In the genomic region with DNA sequence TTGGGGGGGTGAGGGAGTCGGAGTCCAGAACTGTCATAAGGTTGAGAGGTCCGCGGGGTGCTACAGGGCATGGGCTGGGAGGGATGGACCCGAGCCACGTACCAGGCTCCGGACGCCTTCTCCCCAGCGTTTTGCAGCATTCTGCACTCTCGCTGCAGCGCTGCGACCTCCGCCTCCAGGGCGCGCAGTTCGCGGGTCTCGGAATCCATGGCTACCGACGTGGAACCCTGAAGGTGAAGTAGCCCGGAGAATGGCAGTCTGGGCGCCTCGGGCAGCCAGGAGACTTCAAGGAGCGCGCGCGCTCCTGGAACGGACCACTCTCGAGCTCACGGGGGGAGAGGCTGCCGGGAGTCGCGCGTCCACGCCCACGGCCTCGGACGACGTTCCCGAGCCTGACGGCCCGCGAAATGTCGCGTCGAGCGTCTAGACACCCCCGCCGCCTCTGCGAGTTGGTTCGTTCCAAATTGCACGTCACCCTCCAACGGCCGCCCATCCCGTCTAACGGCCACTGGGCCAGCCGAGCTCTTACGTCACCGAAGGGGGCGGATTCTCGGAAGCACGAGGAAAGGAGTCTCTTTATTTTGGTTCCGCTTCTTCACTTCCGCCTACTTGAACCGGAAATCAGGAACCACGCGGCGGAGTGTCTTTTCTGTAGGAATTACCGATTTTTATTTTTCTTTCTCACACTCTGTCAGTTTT, we compare ENCODE assay signal across 8 mouse cellular contexts. TPM values are rescaled to one million over a fixed set of nuclear protein-coding genes. Genes with fewer than 3 reads are reported as not detected.
DNase-seq lines count a peak whose midpoint lies in the region; ATAC-seq lines count a peak whose summit lies in the region.

A gene (minus strand): TSS at position 305 of the 699 bp plus-strand sequence.
A gene (plus strand): TSS at position 598 of the 699 bp plus-strand sequence.

- peak within 1 kb of the TSS; percentile 74 for H3K27ac ChIP-seq in brown adipose tissue, adult 24 weeks (replicated peaks; ENCODE audit: low read depth, low read length)
- peak within 1 kb of the TSS; percentile 81 for H3K27ac ChIP-seq in heart, embryonic 13.5 days (replicated peaks)
- peak within 1 kb of the TSS; percentile 78 for H3K27ac ChIP-seq in liver, embryonic 12.5 days
- peak within 1 kb of the TSS; percentile 72 for H3K27ac ChIP-seq in stomach, embryonic 15.5 days

- peak within 1 kb of the TSS; percentile 66 for H3K4me3 ChIP-seq in brown adipose tissue, adult 24 weeks (ENCODE audit: insufficient read depth, low read depth, low read length)
- peak within 1 kb of the TSS; percentile 75 for H3K4me3 ChIP-seq in heart, embryonic 13.5 days
- peak within 1 kb of the TSS; percentile 83 for H3K4me3 ChIP-seq in liver, embryonic 12.5 days
- H3K4me3 ChIP-seq in stomach, embryonic 15.5 days (replicated peaks), result peak within 1 kb of the TSS; percentile 88

- H3K9ac ChIP-seq in heart, embryonic 13.5 days, result peak within 1 kb of the TSS; percentile 84
- peak within 1 kb of the TSS; percentile 84 for H3K9ac ChIP-seq in liver, embryonic 12.5 days
- peak within 1 kb of the TSS; percentile 54 for H3K9ac ChIP-seq in stomach, embryonic 15.5 days

- H3K9me3 ChIP-seq in heart, embryonic 13.5 days, result no peaks in the 10 kb centered on the region
- H3K9me3 ChIP-seq in liver, embryonic 12.5 days (replicated peaks), result no peaks in the 10 kb centered on the region
- H3K9me3 ChIP-seq in stomach, embryonic 15.5 days, result no peaks in the 10 kb centered on the region

- H3K4me1 ChIP-seq in brown adipose tissue, adult 24 weeks (ENCODE audit: control insufficient read depth, insufficient read depth, insufficient read length, low read length), result no peaks in the 10 kb centered on the region
- H3K4me1 ChIP-seq in heart, embryonic 13.5 days, result peaks cover 20% of the 10 kb centered on the region
- peaks cover 26% of the 10 kb centered on the region for H3K4me1 ChIP-seq in liver, embryonic 12.5 days
- peaks cover 7% of the 10 kb centered on the region for H3K4me1 ChIP-seq in stomach, embryonic 15.5 days

- ATAC-seq in heart, embryonic 13.5 days (ENCODE audit: extremely low read depth, insufficient number of reproducible peaks, low FRiP score, low TSS enrichment), result peak; percentile 100
- ATAC-seq in liver, embryonic 12.5 days, result peak; percentile 98
- peak; percentile 99 for ATAC-seq in stomach, embryonic 15.5 days (ENCODE audit: insufficient read depth, low FRiP score, low read depth)

- H3K36me3 ChIP-seq in heart, embryonic 13.5 days, result peaks cover 26% of the 10 kb centered on the region
- peaks cover 34% of the 10 kb centered on the region for H3K36me3 ChIP-seq in liver, embryonic 12.5 days
- H3K36me3 ChIP-seq in stomach, embryonic 15.5 days, result no peaks in the 10 kb centered on the region

- H3K4me2 ChIP-seq in heart, embryonic 13.5 days, result peak within 1 kb of the TSS; percentile 85
- H3K4me2 ChIP-seq in liver, embryonic 12.5 days, result peak within 1 kb of the TSS; percentile 86
- peak within 1 kb of the TSS; percentile 85 for H3K4me2 ChIP-seq in stomach, embryonic 15.5 days

- no peaks in the 10 kb centered on the region for H3K27me3 ChIP-seq in heart, embryonic 13.5 days (replicated peaks)
- no peaks in the 10 kb centered on the region for H3K27me3 ChIP-seq in liver, embryonic 12.5 days (replicated peaks)
- no peaks in the 10 kb centered on the region for H3K27me3 ChIP-seq in stomach, embryonic 15.5 days (replicated peaks)

- WGBS in heart, embryonic 13.5 days, result under 1% methylated on average over 68 of the region's 68 CpGs
- under 1% methylated on average over 68 of the region's 68 CpGs for WGBS in liver, embryonic 12.5 days (ENCODE audit: insufficient replicate concordance)
- WGBS in stomach, embryonic 15.5 days, result under 1% methylated on average over 68 of the region's 68 CpGs

- DNase-seq in CD4-positive, CD25-positive, alpha-beta regulatory T cell, adult 2 months (ENCODE audit: low read depth, low spot score), result peak; percentile 100
- peak; percentile 91 for DNase-seq in fat pad, adult 2 months (ENCODE audit: extremely low read depth, low read depth, low spot score)
- peak; percentile 100 for DNase-seq in kidney, postnatal 10 days
- peak; percentile 99 for DNase-seq in natural killer cell, adult 2 months (ENCODE audit: low spot score in 2 of 2)

RNA-seq across cellular contexts. Expression of the first gene that starts in this region (rescaled TPM):
- polyA plus RNA-seq in brown adipose tissue, adult 24 weeks (2012; ENCODE audit: insufficient read depth, insufficient read length, missing spikeins), result 1.5 TPM in 1 of 2 replicates, not detected in the other
- 23.0 and 26.9 TPM in 2 replicates for polyA plus RNA-seq in heart, embryonic 13.5 days (2015; fragmentation: Nextera tagmentation; extraction: Ambion mirVana)
- polyA plus RNA-seq in liver, embryonic 12.5 days (2016; fragmentation: Nextera tagmentation; extraction: Ambion mirVana), result 30.2 and 33.4 TPM in 2 replicates
- polyA plus RNA-seq in stomach, embryonic 15.5 days (2015; fragmentation: Nextera tagmentation; extraction: Ambion mirVana), result 24.1 and 25.9 TPM in 2 replicates

RNA-seq across cellular contexts. Expression of the second gene that starts in this region (rescaled TPM):
- 7.8 and 10.3 TPM in 2 replicates for polyA plus RNA-seq in brown adipose tissue, adult 24 weeks (2012; ENCODE audit: insufficient read depth, insufficient read length, missing spikeins)
- polyA plus RNA-seq in heart, embryonic 13.5 days (2015; fragmentation: Nextera tagmentation; extraction: Ambion mirVana), result 11.5 and 12.9 TPM in 2 replicates
- 19.0 and 19.7 TPM in 2 replicates for polyA plus RNA-seq in liver, embryonic 12.5 days (2016; fragmentation: Nextera tagmentation; extraction: Ambion mirVana)
- polyA plus RNA-seq in stomach, embryonic 15.5 days (2015; fragmentation: Nextera tagmentation; extraction: Ambion mirVana), result 13.4 and 17.5 TPM in 2 replicates

Comparison
In these comparisons a context has a peak if more than half of its experiments do, and no peak if none do; other contexts are left out.
1. Peak in every context shown above with its lines: DNase-seq, ATAC-seq, H3K4me3 ChIP-seq and H3K27ac ChIP-seq.